Mouse (Mus musculus): ENCODE data around the gene Mical1. TPM values are rescaled to one million over a fixed set of nuclear protein-coding genes. Genes with fewer than 3 reads are reported as not detected.

Mical1 gene
- polyA plus RNA-seq, 1 experiment: 27.7 TPM

GRCm38 (mm10) chr10:41529972-41530371 is 53.9 kb downstream of the Mical1 start:
- H3ac ChIP-seq (ENCODE audit: control insufficient read depth, insufficient read length, low read depth): no peak overlapping the region
- TF ChIP-seq FOSL1 (IDR thresholded peaks at IDR 0.05; ENCODE audit: insufficient read depth, low read length, poor library complexity, severe bottlenecking): no peak
- no peak for TF ChIP-seq USF1 (IDR thresholded peaks at IDR 0.05; ENCODE audit: low read depth)
- TF ChIP-seq MYOD1 (IDR thresholded peaks at IDR 0.05; ENCODE audit: control insufficient read depth, insufficient read length, low read depth): no peak
- TF ChIP-seq MYOG (IDR thresholded peaks at IDR 0.05; ENCODE audit: control insufficient read depth, extremely low read depth, insufficient read length): no peak
- TF ChIP-seq MAX (IDR thresholded peaks at IDR 0.05): no peak
- TF ChIP-seq CEBPB (IDR thresholded peaks at IDR 0.05; ENCODE audit: low read depth): no peak
- H3K4me3 ChIP-seq (ENCODE audit: insufficient read depth, poor library complexity, severe bottlenecking): no peak overlapping the region
- peaks cover 83% of the 10 kb centered on the region for H3K36me3 ChIP-seq (ENCODE audit: control insufficient read depth, insufficient read depth)
- no peaks in the 10 kb centered on the region for H3K27me3 ChIP-seq (ENCODE audit: control insufficient read depth, insufficient read depth, insufficient read length)
- peaks cover 15% of the 10 kb centered on the region for H3K79me3 ChIP-seq (ENCODE audit: low read depth)
- H3K79me2 ChIP-seq (ENCODE audit: control insufficient read depth, insufficient read depth): peaks cover 36% of the 10 kb centered on the region

DNA sequence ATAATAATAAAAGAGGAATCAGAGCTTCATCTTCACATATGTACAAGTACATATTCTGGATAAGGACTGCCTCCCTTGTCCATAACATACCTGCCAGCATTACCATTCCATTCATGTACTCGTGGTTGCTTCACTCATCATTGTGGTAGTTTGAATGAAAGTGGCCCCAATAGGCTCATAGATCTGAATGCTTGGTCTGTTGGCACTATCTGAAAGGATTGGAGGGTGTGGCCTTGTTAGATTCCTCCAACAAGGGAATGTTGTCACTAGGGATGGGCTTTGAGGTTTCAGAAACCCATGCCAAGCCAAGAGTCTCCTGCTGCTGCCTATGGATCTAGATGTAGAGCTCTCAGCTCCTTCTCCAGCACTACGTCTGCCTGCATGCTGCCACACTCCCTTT is 59.9 kb downstream of the Mical1 start:
- Histone ChIP-seq H3K79me3 (ENCODE audit: low read depth) (peaks cover 9% of the 10 kb centered on the region), H3K27me3 (ENCODE audit: control insufficient read depth, insufficient read depth, insufficient read length) (no peaks in the 10 kb centered on the region), H3ac (ENCODE audit: control insufficient read depth, insufficient read length, low read depth) (no peak overlapping the region), H3K36me3 (ENCODE audit: control insufficient read depth, insufficient read depth) (peaks cover 31% of the 10 kb centered on the region), H3K4me3 (ENCODE audit: insufficient read depth, poor library complexity, severe bottlenecking) (no peak overlapping the region), H3K79me2 (ENCODE audit: control insufficient read depth, insufficient read depth) (peaks cover 10% of the 10 kb centered on the region)
- no peak for TF ChIP-seq MYOG (IDR thresholded peaks at IDR 0.05; ENCODE audit: control insufficient read depth, extremely low read depth, insufficient read length)
- no peak for TF ChIP-seq FOSL1 (IDR thresholded peaks at IDR 0.05; ENCODE audit: insufficient read depth, low read length, poor library complexity, severe bottlenecking)
- no peak for TF ChIP-seq MAX (IDR thresholded peaks at IDR 0.05)
- TF ChIP-seq USF1 (IDR thresholded peaks at IDR 0.05; ENCODE audit: low read depth): no peak
- no peak for TF ChIP-seq MYOD1 (IDR thresholded peaks at IDR 0.05; ENCODE audit: control insufficient read depth, insufficient read length, low read depth)
- no peak for TF ChIP-seq CTCF (IDR thresholded peaks at IDR 0.05; ENCODE audit: control insufficient read depth, insufficient read depth, insufficient read length)
- no peak for TF ChIP-seq CEBPB (IDR thresholded peaks at IDR 0.05; ENCODE audit: low read depth)

Other genes with a start within 250 kb of the Mical1 start
- 7.8 TPM for gene Fig4, start 173.1 kb upstream of the Mical1 start, polyA plus RNA-seq (2012; fragmentation: generic; extraction: Trizol)
- gene Ak9, start 172.3 kb upstream of the Mical1 start, polyA plus RNA-seq (2012; fragmentation: generic; extraction: Trizol): not detected
- 5.7 TPM for gene Zbtb24, start 25.9 kb upstream of the Mical1 start, polyA plus RNA-seq (2012; fragmentation: generic; extraction: Trizol)
- 20.7 TPM for gene Smpd2, start 14.1 kb downstream of the Mical1 start, polyA plus RNA-seq (2012; fragmentation: generic; extraction: Trizol)
- 0.08 TPM for gene Ppil6, start 14.1 kb downstream of the Mical1 start, polyA plus RNA-seq (2012; fragmentation: generic; extraction: Trizol)
- 53.2 TPM for gene Cd164, start 43.1 kb downstream of the Mical1 start, polyA plus RNA-seq (2012; fragmentation: generic; extraction: Trizol)
- 0.13 TPM for gene Ccdc162, start 240.3 kb downstream of the Mical1 start, polyA plus RNA-seq (2012; fragmentation: generic; extraction: Trizol)

Measured in C2C12 (cell line).